Mouse (Mus musculus): ENCODE results near the gene Fsd2.

DNA sequence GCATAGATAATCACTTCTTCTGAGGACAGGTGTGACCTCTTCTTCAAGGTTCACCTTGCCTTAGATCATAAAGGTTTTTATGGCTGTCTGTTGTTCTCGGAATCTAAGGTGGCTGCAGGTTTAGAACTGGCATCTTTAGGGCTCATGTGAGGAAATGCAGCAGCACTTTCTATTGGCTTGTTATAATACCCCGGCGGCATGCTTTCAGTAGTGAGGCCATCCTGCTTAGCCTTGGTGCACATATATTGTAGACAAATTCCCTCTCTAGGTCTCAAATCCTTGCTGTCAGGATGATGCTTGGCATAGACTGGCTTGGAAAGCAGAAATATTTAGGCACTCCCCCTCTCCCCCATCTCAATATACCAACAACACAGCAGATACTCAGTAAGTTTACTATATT is 3.5 kb upstream of the Fsd2 start:
- TF ChIP-seq POLR2A (IDR thresholded peaks at IDR 0.05; ENCODE audit: insufficient read length, low read depth) (no peak), USF1 (IDR thresholded peaks at IDR 0.05; ENCODE audit: low read depth) (no peak), TCF12 (IDR thresholded peaks at IDR 0.05; ENCODE audit: insufficient read depth, poor library complexity, severe bottlenecking) (no peak), E2F4 (IDR thresholded peaks at IDR 0.05; ENCODE audit: insufficient read depth) (no peak)
